Mouse (Mus musculus) myocyte (in vitro differentiated cells): ENCODE measurements at regions not wholly inside any gene's neighbourhood (a gene's known extent, or its start where the extent isn't known, plus 50 kb on each side); places are given as distances from the start of the nearest gene placed in this dataset.

Experiments used
- E2F4 ChIP-seq: IDR thresholded peaks from one replicate; pipeline ENCODE4 v1.6.1; 2011; ENCODE audit warnings: mild to moderate bottlenecking, control low read depth, moderate library complexity; ENCODE audit not compliant: insufficient read depth
- MAX ChIP-seq: IDR thresholded peaks from one replicate; pipeline ENCODE4 v1.6.1; 2011; ENCODE audit warnings: low read depth, mild to moderate bottlenecking, control low read depth
- POLR2A ChIP-seq: IDR thresholded peaks from one replicate; pipeline ENCODE4 v1.6.1; 2011; ENCODE audit warnings: low read depth, mild to moderate bottlenecking, control low read depth, moderate library complexity; ENCODE audit not compliant: insufficient read length
- TCF12 ChIP-seq: IDR thresholded peaks from one replicate; pipeline ENCODE4 v1.6.1; 2011; ENCODE audit warnings: mild to moderate bottlenecking, control low read depth; ENCODE audit not compliant: poor library complexity, insufficient read depth, severe bottlenecking
- USF1 ChIP-seq: IDR thresholded peaks from one replicate; pipeline ENCODE4 v1.6.1; 2011; ENCODE audit warnings: low read depth, mild to moderate bottlenecking, control low read depth, moderate library complexity

DNA sequence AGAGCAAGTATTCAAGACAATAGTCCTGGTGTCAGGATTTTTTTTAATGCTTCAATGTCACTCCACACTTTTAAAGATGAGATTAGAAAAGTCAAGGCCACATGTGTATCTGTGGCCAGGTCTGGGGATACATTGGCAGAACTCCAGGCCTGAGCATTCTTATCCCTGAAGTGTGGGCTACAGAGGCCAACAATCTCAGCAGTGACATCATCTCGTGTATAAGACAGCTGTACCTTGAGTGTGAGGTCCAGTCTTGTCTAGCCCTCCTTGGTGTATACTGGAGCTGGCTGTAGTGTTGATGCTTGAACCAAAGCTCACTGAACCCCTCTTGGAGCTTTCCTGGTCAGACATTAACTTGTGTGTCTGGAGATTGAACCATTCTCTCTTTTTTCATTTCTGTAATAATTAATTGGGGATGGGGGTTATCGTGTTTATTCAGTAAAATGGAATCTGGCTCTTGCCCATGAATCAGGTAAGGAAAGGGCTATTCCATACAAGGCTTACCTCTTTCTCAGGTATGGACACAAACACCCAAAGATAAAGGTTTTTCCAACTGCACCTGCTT is 182.3 kb upstream of the Irx4 start:
- TF ChIP-seq MAX (no peak), USF1 (no peak), POLR2A (no peak), E2F4 (no peak), TCF12 (no peak)
